Mouse (Mus musculus) midbrain, embryonic 14.5 days (tissue): ENCODE results near the gene Tead2. TPM values are rescaled to one million over a fixed set of nuclear protein-coding genes. Genes with fewer than 3 reads are reported as not detected.
A peak's percentile ranks its signal among the peaks of the same experiment; 100 is the strongest.
"Not testable (repeated sequence)": the region's sequence is repeated elsewhere in the genome, so short reads cannot be mapped to it uniquely, and the experiment has no call there.

ENCODE experiments used
- ATAC-seq: fragments of 200-750 bp; cut with Nextera tagmentation; 2 replicates; pipeline ENCODE4 v1.8.0; 2017; ENCODE audit warnings: moderate number of reproducible peaks, moderate library complexity; ENCODE audit not compliant: low FRiP score, low TSS enrichment
- DNase-seq: peaks from one replicate; pipeline ENCODE4 v3.0.0-alpha.2; 2015
- H3K27ac ChIP-seq: fragments of 300-500 bp; sonication (generic); replicated peaks from 2 replicates; pipeline ENCODE4 v1.5.1; 2014; ENCODE audit warnings: mild to moderate bottlenecking, low read depth, low read length, moderate library complexity
- H3K27me3 ChIP-seq: fragments of 300-500 bp; sonication (generic); 2 replicates; pipeline ENCODE4 v1.6.1; 2014; ENCODE audit warnings: low read length, control low read depth, mixed read lengths; ENCODE audit not compliant: control insufficient read depth, insufficient read depth
- H3K36me3 ChIP-seq: fragments of 300-500 bp; sonication (generic); 2 replicates; pipeline ENCODE4 v1.6.1; 2014; ENCODE audit warnings: low read length, control low read depth; ENCODE audit not compliant: control insufficient read depth, insufficient read depth
- H3K4me1 ChIP-seq: fragments of 300-500 bp; sonication (generic); 2 replicates; pipeline ENCODE4 v1.6.1; 2014; ENCODE audit warnings: mild to moderate bottlenecking, antibody characterized with exemption, low read length, control low read depth; ENCODE audit not compliant: control insufficient read depth, insufficient read depth
- H3K4me2 ChIP-seq: fragments of 300-500 bp; sonication (generic); 2 replicates; pipeline ENCODE4 v1.6.1; 2014; ENCODE audit warnings: mild to moderate bottlenecking, low read length, moderate library complexity
- H3K4me3 ChIP-seq: fragments of 300-500 bp; sonication (generic); replicated peaks from 2 replicates; pipeline ENCODE4 v1.5.1; 2014; ENCODE audit warnings: low read depth, low read length
- H3K9ac ChIP-seq: fragments of 300-500 bp; sonication (generic); replicated peaks from 2 replicates; pipeline ENCODE4 v1.6.1; 2014; ENCODE audit warnings: mild to moderate bottlenecking, low read length, moderate library complexity
- H3K9me3 ChIP-seq: fragments of 300-500 bp; sonication (generic); 2 replicates; pipeline ENCODE4 v1.6.1; 2016; ENCODE audit warnings: low read length, control low read depth, mixed read lengths; ENCODE audit not compliant: control insufficient read depth
- WGBS: fragments of 180-500 bp; shearing (Covaris S2); extraction: QIAGEN DNeasy Blood & Tissue Kit; methylation state at CpG from one replicate; pipeline ENCODE4 v1.1.7; 2014; 5-methylcytosine and 5-hydroxymethylcytosine counted together
- polyA plus RNA-seq: library from polyadenylated mRNA; unstranded; fragments of >200 nt; fragmentation: Nextera tagmentation; extraction: Ambion mirVana; gene quantifications from 2 replicates; pipeline ENCODE4 v1.2.1, GENCODE M21; 2014

The Tead2 gene
- polyA plus RNA-seq: 38.4 and 59.7 TPM in 2 replicates

DNA sequence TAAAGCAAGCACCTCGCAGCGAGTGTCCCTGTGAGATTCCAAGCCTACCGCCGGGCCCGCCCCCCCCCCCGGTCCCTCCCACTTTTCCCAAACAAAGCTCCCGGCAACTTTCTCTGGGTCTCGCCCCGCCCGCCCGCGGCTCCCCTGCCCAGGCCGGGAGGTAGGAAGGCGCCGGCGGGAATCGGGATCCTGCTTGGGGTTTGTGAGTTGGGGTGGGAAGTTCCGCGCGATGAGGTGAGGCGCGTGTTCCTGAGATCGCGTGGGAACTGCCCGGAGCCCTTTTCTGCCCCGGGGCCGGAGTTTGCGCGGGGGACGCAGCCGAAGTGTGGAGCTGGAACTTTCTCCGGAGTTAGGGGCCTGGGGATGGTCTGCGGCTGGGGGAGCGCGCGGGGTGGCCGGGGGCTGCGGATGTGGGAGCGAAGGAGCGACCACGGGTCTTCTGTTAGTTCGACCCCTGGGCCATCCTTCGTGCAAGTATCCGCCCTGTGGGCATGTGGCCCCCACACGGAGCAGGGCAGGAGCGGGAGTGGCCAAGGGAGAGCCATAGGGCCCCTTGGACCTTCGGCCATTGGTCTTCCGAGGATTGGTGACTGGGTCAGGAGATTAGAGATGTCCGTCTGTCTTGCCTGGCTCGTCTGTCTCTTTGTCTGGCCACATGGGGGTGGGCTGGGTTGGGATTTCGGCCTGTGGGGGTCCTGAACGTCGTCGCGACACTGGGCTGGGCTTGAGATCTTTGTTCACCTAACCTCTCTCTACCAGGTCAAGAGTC lies at the start of gene Tead2:
Gene Tead2, plus strand, starts transcription at position 81 of the 769 bp plus-strand sequence.
- peak within 1 kb of the TSS; percentile 72 for H3K9ac ChIP-seq
- ATAC-seq (peak; percentile 60), DNase-seq (peak; percentile 67)
- H3K9me3 ChIP-seq: no peaks in the 10 kb centered on the region
- under 1% methylated on average over 51 of the region's 55 CpGs for WGBS
- peaks cover 13% of the 10 kb centered on the region; the same call in 1 of the 2 replicates for H3K4me1 ChIP-seq
- H3K4me2 ChIP-seq: peak within 1 kb of the TSS; percentile 68
- H3K27ac ChIP-seq: peak within 1 kb of the TSS; percentile 83
- H3K27me3 ChIP-seq: peaks cover 16% of the 10 kb centered on the region
- peaks cover 7% of the 10 kb centered on the region for H3K36me3 ChIP-seq
- peak within 1 kb of the TSS; percentile 48 for H3K4me3 ChIP-seq

DNA sequence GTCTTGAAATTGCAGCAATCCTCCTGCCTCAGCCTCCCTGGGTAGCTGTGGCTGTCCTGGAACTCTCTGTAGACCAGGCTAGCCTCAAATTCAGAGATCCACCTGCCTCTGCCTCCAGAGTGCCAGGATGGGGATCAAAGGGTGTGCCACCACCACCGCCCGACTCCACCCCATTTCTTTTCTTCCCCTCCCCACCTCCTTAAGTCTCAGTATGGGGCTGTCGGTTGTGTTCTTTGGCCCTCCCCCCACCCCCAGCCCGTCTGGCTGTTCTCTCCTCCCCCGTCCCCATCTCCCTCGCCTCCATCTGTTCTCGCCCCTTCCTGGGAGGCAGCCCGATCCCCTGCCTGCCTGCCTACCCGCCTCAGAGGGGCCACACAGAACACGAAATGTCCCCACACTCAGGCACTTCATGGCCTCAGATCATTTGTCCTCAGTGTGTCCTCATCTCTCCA lies 48.6 kb upstream of the Tead2 start:
- no peaks in the 10 kb centered on the region for H3K36me3 ChIP-seq
- no peak for ATAC-seq
- H3K27me3 ChIP-seq: peaks cover 66% of the 10 kb centered on the region
- H3K4me1 ChIP-seq: peaks cover 18% of the 10 kb centered on the region
- 25% methylated on average over 9 of the region's 10 CpGs for WGBS
- no peak overlapping the region for H3K27ac ChIP-seq
- H3K4me2 ChIP-seq: no peak overlapping the region
- no peaks in the 10 kb centered on the region for H3K9me3 ChIP-seq
- no peak overlapping the region for H3K4me3 ChIP-seq
- no peak for DNase-seq
- no peak overlapping the region; the same call in 1 of the 2 replicates for H3K9ac ChIP-seq

GRCm38 (mm10) chr7:45167761-45168445 lies 47.6 kb upstream of the Tead2 start:
- Histone ChIP-seq H3K9me3 (no peaks in the 10 kb centered on the region), H3K27me3 (peaks cover 66% of the 10 kb centered on the region), H3K4me2 (peak overlapping the region; percentile 21), H3K4me3 (no peak overlapping the region), H3K4me1 (peaks cover 11% of the 10 kb centered on the region), H3K36me3 (no peaks in the 10 kb centered on the region), H3K27ac (no peak overlapping the region), H3K9ac (peak overlapping the region; percentile 31; the same call in 1 of the 2 replicates)
- DNase-seq: peak; percentile 46
- no peak for ATAC-seq
- WGBS: under 1% methylated on average over 19 of the region's 19 CpGs

DNA sequence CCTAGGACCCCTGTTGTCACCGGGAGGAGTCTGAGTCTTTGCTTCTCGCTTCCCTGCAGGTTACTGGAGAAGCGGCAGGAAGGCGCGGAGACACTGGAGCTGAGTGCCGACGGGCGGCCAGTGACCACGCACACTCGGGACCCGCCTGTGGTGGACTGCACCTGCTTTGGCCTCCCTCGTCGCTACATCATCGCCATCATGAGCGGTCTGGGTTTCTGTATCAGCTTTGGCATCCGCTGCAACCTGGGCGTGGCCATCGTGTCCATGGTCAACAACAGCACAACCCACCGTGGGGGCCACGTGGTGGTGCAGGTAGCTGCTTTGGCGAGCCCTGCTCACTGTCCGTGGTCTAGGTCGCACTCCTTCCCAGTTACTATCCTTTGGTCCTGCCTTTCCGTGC lies 46.9 kb upstream of the Tead2 start:
- Histone ChIP-seq H3K9me3 (no peaks in the 10 kb centered on the region), H3K9ac (no peak overlapping the region), H3K27me3 (peaks cover 59% of the 10 kb centered on the region), H3K4me2 (peak overlapping the region; percentile 24; the same call in 1 of the 2 replicates), H3K4me3 (0 out of 2 replicates have a peak overlapping the region, but pooled peaks have one; percentile 5), H3K36me3 (no peaks in the 10 kb centered on the region), H3K4me1 (peaks cover 9% of the 10 kb centered on the region), H3K27ac (no peak overlapping the region)
- 3% methylated on average over 24 of the region's 24 CpGs for WGBS
- no peak for DNase-seq
- no peak for ATAC-seq

DNA sequence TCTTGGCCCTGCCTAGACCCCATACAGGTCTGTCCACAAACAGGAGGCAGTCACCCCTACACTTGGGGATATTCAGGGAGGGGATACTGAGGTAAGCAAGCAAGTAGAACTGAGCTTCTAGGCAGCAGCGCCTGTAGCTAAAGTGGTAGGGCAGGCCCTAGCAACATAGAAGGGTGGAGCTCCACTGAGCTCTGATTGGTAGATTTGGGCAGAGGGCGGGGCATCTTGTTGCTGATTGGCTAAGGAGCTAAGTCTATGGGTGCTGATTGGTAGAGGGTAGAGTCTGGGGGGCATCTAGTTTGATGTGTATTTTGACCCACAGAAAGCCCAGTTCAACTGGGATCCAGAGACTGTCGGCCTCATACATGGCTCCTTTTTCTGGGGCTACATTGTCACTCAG lies 46.1 kb upstream of the Tead2 start:
- DNase-seq: no peak
- Histone ChIP-seq H3K4me1 (peaks cover 6% of the 10 kb centered on the region; the same call in 1 of the 2 replicates), H3K9me3 (no peaks in the 10 kb centered on the region), H3K27me3 (peaks cover 58% of the 10 kb centered on the region), H3K4me3 (no peak overlapping the region), H3K27ac (no peak overlapping the region), H3K4me2 (no peak overlapping the region), H3K9ac (no peak overlapping the region), H3K36me3 (no peaks in the 10 kb centered on the region)
- no peak for ATAC-seq
- 94% methylated on average over 3 of the region's 3 CpGs for WGBS

GRCm38 (mm10) chr7:45172974-45173373 lies 42.6 kb upstream of the Tead2 start:
- no peak overlapping the region for H3K4me3 ChIP-seq
- H3K9ac ChIP-seq: no peak overlapping the region
- 65% methylated on average over 7 of the region's 7 CpGs for WGBS
- no peak overlapping the region for H3K27ac ChIP-seq
- no peak for ATAC-seq
- H3K4me1 ChIP-seq: peaks cover 6% of the 10 kb centered on the region; the same call in 1 of the 2 replicates
- no peak for DNase-seq
- H3K9me3 ChIP-seq: no peaks in the 10 kb centered on the region
- no peak overlapping the region for H3K4me2 ChIP-seq
- peaks cover 58% of the 10 kb centered on the region for H3K27me3 ChIP-seq
- no peaks in the 10 kb centered on the region for H3K36me3 ChIP-seq

DNA sequence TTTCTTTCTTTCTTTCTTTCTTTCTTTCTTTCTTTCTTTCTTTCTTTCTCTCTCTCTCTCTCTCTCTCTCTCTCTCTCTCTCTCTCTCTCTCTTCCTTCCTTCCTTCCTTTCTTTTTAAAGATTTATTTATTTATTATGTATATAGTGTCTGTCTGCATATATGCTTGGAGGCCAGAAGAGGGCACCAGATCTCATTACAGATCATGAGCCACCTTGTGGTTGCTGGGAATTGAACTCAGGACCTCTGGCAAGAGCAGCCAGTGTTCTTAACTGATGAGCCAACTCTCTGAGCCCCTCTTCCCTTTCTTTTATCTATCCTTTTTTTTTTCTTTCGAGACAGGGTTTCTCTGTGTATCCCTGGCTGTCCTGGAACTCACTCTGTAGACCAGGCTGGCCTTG lies 41.8 kb upstream of the Tead2 start:
- 68% methylated on average over 1 of the region's 1 CpGs for WGBS
- not testable (repeated sequence) for H3K4me3 ChIP-seq, H3K36me3 ChIP-seq, H3K9ac ChIP-seq, ATAC-seq, H3K9me3 ChIP-seq, H3K27ac ChIP-seq, DNase-seq, H3K4me1 ChIP-seq, H3K4me2 ChIP-seq
- H3K27me3 ChIP-seq: peaks cover 58% of the 10 kb centered on the region

DNA sequence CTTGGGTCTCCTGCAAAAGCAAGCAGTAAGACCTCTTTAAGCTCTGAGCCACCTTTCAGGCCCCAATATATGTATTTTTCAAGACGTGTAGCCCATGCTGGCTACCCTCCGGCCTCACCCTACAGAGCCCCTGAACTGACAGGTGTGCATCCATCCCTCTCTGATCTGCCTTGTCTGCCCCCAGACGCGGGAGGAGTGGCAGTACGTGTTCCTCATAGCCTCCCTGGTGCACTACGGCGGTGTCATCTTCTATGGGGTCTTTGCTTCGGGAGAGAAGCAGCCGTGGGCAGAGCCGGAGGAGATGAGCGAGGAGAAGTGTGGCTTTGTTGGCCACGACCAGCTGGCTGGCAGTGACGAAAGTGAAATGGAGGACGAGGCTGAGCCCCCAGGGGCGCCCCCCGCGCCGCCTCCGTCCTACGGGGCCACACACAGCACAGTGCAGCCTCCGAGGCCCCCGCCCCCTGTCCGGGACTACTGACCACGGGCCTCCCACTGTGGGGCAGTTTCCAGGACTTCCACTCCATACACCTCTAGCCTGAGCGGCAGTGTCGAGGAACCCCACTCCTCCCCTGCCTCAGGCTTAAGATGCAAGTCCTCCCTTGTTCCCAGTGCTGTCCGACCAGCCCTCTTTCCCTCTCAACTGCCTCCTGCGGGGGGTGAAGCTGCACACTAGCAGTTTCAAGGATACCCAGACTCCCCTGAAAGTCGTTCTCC lies 40.8 kb upstream of the Tead2 start:
- WGBS: 3% methylated on average over 28 of the region's 29 CpGs
- Histone ChIP-seq H3K9ac (no peak overlapping the region), H3K4me3 (no peak overlapping the region; the same call in 1 of the 2 replicates), H3K9me3 (no peaks in the 10 kb centered on the region), H3K4me2 (peak overlapping the region; percentile 10; the same call in 1 of the 2 replicates), H3K27me3 (peaks cover 60% of the 10 kb centered on the region), H3K36me3 (no peaks in the 10 kb centered on the region), H3K27ac (no peak overlapping the region), H3K4me1 (0 out of 2 replicates have a peak, but pooled peaks cover 3% of the 10 kb centered on the region)
- DNase-seq: peak; percentile 27
- no peak for ATAC-seq
